Comparison of ENCODE assay signal across 19 mouse cellular contexts in genomic region chr14:49790542-49790941, GRCm38 (mm10). TPM values are rescaled to one million over a fixed set of nuclear protein-coding genes. Genes with fewer than 3 reads are reported as not detected.
"Had no signal": no experiment of that assay in that cellular context is flagged by ENCODE, and none has a peak within 500 bp of the region (broad histone marks: within the 10 kb centered on the region; RNA-seq: fewer than 3 reads in every experiment).

No protein-coding gene starts in this region.

- H3K4me1 ChIP-seq: limb, embryonic 10.5 days; liver, embryonic 15.5 days; megakaryocyte, embryonic 14.5 days; midbrain, embryonic 15.5 days; neural tube, embryonic 13.5 days; stomach, embryonic 15.5 days had no signal

- H3K9ac ChIP-seq: liver, embryonic 15.5 days; midbrain, embryonic 15.5 days; neural tube, embryonic 13.5 days; stomach, embryonic 15.5 days had no signal

- H3K36me3 ChIP-seq: limb, embryonic 10.5 days; liver, embryonic 15.5 days; midbrain, embryonic 15.5 days; neural tube, embryonic 13.5 days; stomach, embryonic 15.5 days had no signal

- H3K27me3 ChIP-seq: liver, embryonic 15.5 days; megakaryocyte, embryonic 14.5 days; neural tube, embryonic 13.5 days; stomach, embryonic 15.5 days had no signal

- H3K27ac ChIP-seq: layer of hippocampus, adult 2 months; limb, embryonic 10.5 days; liver, embryonic 15.5 days; macrophage; midbrain, embryonic 15.5 days; neural tube, embryonic 13.5 days; stomach, embryonic 15.5 days had no signal

- H3K4me2 ChIP-seq: liver, embryonic 11.5 days; liver, embryonic 15.5 days; midbrain, embryonic 11.5 days; midbrain, embryonic 15.5 days; neural tube, embryonic 13.5 days; stomach, embryonic 15.5 days had no signal

- DNase-seq: kidney, postnatal 10 days; kidney, postnatal 4 days; lung, adult 2 months; lung, postnatal 14 days; retina, postnatal 1 day; right cerebral cortex, postnatal 4 days; spleen, adult 18-20 months; thymus, adult 2 months; thymus, postnatal 25 days had no signal

- ATAC-seq: midbrain, embryonic 15.5 days had no signal

- H3K9me3 ChIP-seq: limb, embryonic 10.5 days; liver, embryonic 15.5 days; megakaryocyte, embryonic 14.5 days; midbrain, embryonic 15.5 days; neural tube, embryonic 13.5 days; stomach, embryonic 15.5 days had no signal

- H3K4me3 ChIP-seq: layer of hippocampus, adult 2 months; limb, embryonic 10.5 days; liver, embryonic 15.5 days; megakaryocyte, embryonic 14.5 days; midbrain, embryonic 15.5 days; neural tube, embryonic 13.5 days; stomach, embryonic 15.5 days had no signal

RNA-seq across cellular contexts. Expression of gene Armh4, which starts 7.4 kb away (rescaled TPM):
- polyA plus RNA-seq: macrophage had no signal
